Mouse (Mus musculus) C2C12 (cell line): Measurements from ENCODE around the gene Topaz1.

ENCODE experiments used
- CTCF ChIP-seq: IDR thresholded peaks from one replicate; pipeline ENCODE4 v1.5.1; 2011; ENCODE audit not compliant: control insufficient read depth, insufficient read depth, insufficient read length
- FOSL1 ChIP-seq: IDR thresholded peaks from one replicate; pipeline ENCODE4 v1.8.0; 2011; ENCODE audit warnings: mild to moderate bottlenecking, low read length; ENCODE audit not compliant: poor library complexity, insufficient read depth, severe bottlenecking
- MAX ChIP-seq: IDR thresholded peaks from one replicate; pipeline ENCODE4 v1.6.1; 2011; ENCODE audit warnings: mild to moderate bottlenecking, control low read depth
- MYOD1 ChIP-seq: IDR thresholded peaks from one replicate; pipeline ENCODE4 v1.6.1; 2011; ENCODE audit warnings: low read depth; ENCODE audit not compliant: control insufficient read depth, insufficient read length
- MYOG ChIP-seq: IDR thresholded peaks from one replicate; pipeline ENCODE4 v1.6.1; 2011; ENCODE audit not compliant: control insufficient read depth, insufficient read length; ENCODE audit errors: extremely low read depth
- USF1 ChIP-seq: IDR thresholded peaks from one replicate; pipeline ENCODE4 v1.6.1; 2011; ENCODE audit warnings: low read depth, mild to moderate bottlenecking, control low read depth, moderate library complexity

GRCm38 (mm10) chr9:122823374-122824017 lies 76.3 kb downstream of the Topaz1 start:
- TF ChIP-seq CTCF = no peak
- TF ChIP-seq MYOD1 = no peak
- TF ChIP-seq USF1 = no peak
- TF ChIP-seq FOSL1 = no peak
- no peak for TF ChIP-seq MAX
- TF ChIP-seq MYOG = no peak
